Mouse (Mus musculus): ENCODE measurements around the gene Cdh22. TPM values are rescaled to one million over a fixed set of nuclear protein-coding genes. Genes with fewer than 3 reads are reported as not detected.

Cdh22 gene
- polyA plus RNA-seq, 1 experiment from 2014 or later, result 6.4 TPM

- no peaks in the 10 kb centered on the region for H3K36me3 ChIP-seq (ENCODE audit: control insufficient read depth, insufficient read depth, low read length)
- ATAC-seq (ENCODE audit: low FRiP score) (no peak), DNase-seq (ENCODE audit: low spot score, missing footprints) (no peak)
- H3K4me3 ChIP-seq (ENCODE audit: low read depth, low read length), result no peak overlapping the region
- H3K9ac ChIP-seq (ENCODE audit: low read length), result no peak overlapping the region; the same call in 1 of the 2 replicates
- H3K4me2 ChIP-seq, result no peak overlapping the region
- no peaks in the 10 kb centered on the region for H3K9me3 ChIP-seq (ENCODE audit: control insufficient read depth, low read length)
- no peak overlapping the region for H3K27ac ChIP-seq (ENCODE audit: low read depth, low read length)
- peaks cover 34% of the 10 kb centered on the region for H3K4me1 ChIP-seq (ENCODE audit: control insufficient read depth, insufficient read depth, low read length)
- WGBS, result 13% methylated on average over 8 of the region's 8 CpGs
- no peaks in the 10 kb centered on the region for H3K27me3 ChIP-seq (ENCODE audit: control insufficient read depth, insufficient read depth, low read length)
Measured at GRCm38 (mm10) chr2:165271326-165271725, 36.7 kb upstream of the Cdh22 start.

- no peak overlapping the region for H3K4me2 ChIP-seq
- H3K27me3 ChIP-seq (ENCODE audit: control insufficient read depth, insufficient read depth, low read length), result no peaks in the 10 kb centered on the region
- DNase-seq (ENCODE audit: low spot score, missing footprints) (no peak), ATAC-seq (ENCODE audit: low FRiP score) (no peak)
- no peaks in the 10 kb centered on the region for H3K9me3 ChIP-seq (ENCODE audit: control insufficient read depth, low read length)
- H3K9ac ChIP-seq (ENCODE audit: low read length), result no peak overlapping the region
- H3K4me1 ChIP-seq (ENCODE audit: control insufficient read depth, insufficient read depth, low read length), result peaks cover 38% of the 10 kb centered on the region
- no peak overlapping the region for H3K4me3 ChIP-seq (ENCODE audit: low read depth, low read length)
- H3K36me3 ChIP-seq (ENCODE audit: control insufficient read depth, insufficient read depth, low read length), result no peaks in the 10 kb centered on the region
- no peak overlapping the region for H3K27ac ChIP-seq (ENCODE audit: low read depth, low read length)
- WGBS, result 67% methylated on average over 7 of the region's 7 CpGs
Measured at GRCm38 (mm10) chr2:165270858-165271257, 36.2 kb upstream of the Cdh22 start.

- no peaks in the 10 kb centered on the region for H3K36me3 ChIP-seq (ENCODE audit: control insufficient read depth, insufficient read depth, low read length)
Measured at GRCm38 (mm10) chr2:165266739-165267138, 32.1 kb upstream of the Cdh22 start.

GRCm38 (mm10) chr2:165263861-165264260 lies 29.2 kb upstream of the Cdh22 start:
- H3K4me3 ChIP-seq (ENCODE audit: low read depth, low read length), result no peak overlapping the region
- H3K9me3 ChIP-seq (ENCODE audit: control insufficient read depth, low read length), result no peaks in the 10 kb centered on the region
- no peak overlapping the region for H3K9ac ChIP-seq (ENCODE audit: low read length)
- peaks cover 23% of the 10 kb centered on the region for H3K4me1 ChIP-seq (ENCODE audit: control insufficient read depth, insufficient read depth, low read length)
- H3K27ac ChIP-seq (ENCODE audit: low read depth, low read length), result no peak overlapping the region
- ATAC-seq (ENCODE audit: low FRiP score), result no peak
- H3K27me3 ChIP-seq (ENCODE audit: control insufficient read depth, insufficient read depth, low read length), result no peaks in the 10 kb centered on the region; the same call in 1 of the 2 replicates
- DNase-seq (ENCODE audit: low spot score, missing footprints), result no peak
- H3K36me3 ChIP-seq (ENCODE audit: control insufficient read depth, insufficient read depth, low read length), result no peaks in the 10 kb centered on the region
- no peak overlapping the region for H3K4me2 ChIP-seq
- WGBS, result 54% methylated on average over 7 of the region's 7 CpGs

More at GRCm38 (mm10) chr2:165266739-165267138, 32.1 kb upstream of the Cdh22 start:
- peaks cover 34% of the 10 kb centered on the region for H3K4me1 ChIP-seq (ENCODE audit: control insufficient read depth, insufficient read depth, low read length)
- no peak overlapping the region for H3K4me3 ChIP-seq (ENCODE audit: low read depth, low read length)
- H3K4me2 ChIP-seq, result peak overlapping the region; percentile 20; the same call in 1 of the 2 replicates
- H3K27ac ChIP-seq (ENCODE audit: low read depth, low read length), result peak overlapping the region; percentile 35; the same call in 1 of the 2 replicates
- H3K27me3 ChIP-seq (ENCODE audit: control insufficient read depth, insufficient read depth, low read length), result no peaks in the 10 kb centered on the region; the same call in 1 of the 2 replicates
- no peak for DNase-seq (ENCODE audit: low spot score, missing footprints)
- 4% methylated on average over 12 of the region's 12 CpGs for WGBS
- H3K9me3 ChIP-seq (ENCODE audit: control insufficient read depth, low read length), result no peaks in the 10 kb centered on the region
- H3K9ac ChIP-seq (ENCODE audit: low read length), result peak overlapping the region; percentile 33; the same call in 1 of the 2 replicates
- ATAC-seq (ENCODE audit: low FRiP score), result peak; percentile 45; the same call in 1 of the 2 replicates

GRCm38 (mm10) chr2:165262274-165262990 lies 27.8 kb upstream of the Cdh22 start:
- WGBS, result 71% methylated on average over 18 of the region's 18 CpGs
- H3K4me2 ChIP-seq, result no peak overlapping the region
- no peak overlapping the region for H3K4me3 ChIP-seq (ENCODE audit: low read depth, low read length)
- peaks cover 24% of the 10 kb centered on the region for H3K4me1 ChIP-seq (ENCODE audit: control insufficient read depth, insufficient read depth, low read length)
- no peaks in the 10 kb centered on the region for H3K36me3 ChIP-seq (ENCODE audit: control insufficient read depth, insufficient read depth, low read length)
- H3K27me3 ChIP-seq (ENCODE audit: control insufficient read depth, insufficient read depth, low read length), result no peaks in the 10 kb centered on the region; the same call in 1 of the 2 replicates
- DNase-seq (ENCODE audit: low spot score, missing footprints) (no peak), ATAC-seq (ENCODE audit: low FRiP score) (no peak)
- H3K27ac ChIP-seq (ENCODE audit: low read depth, low read length), result no peak overlapping the region
- no peak overlapping the region for H3K9ac ChIP-seq (ENCODE audit: low read length)
- no peaks in the 10 kb centered on the region for H3K9me3 ChIP-seq (ENCODE audit: control insufficient read depth, low read length)

GRCm38 (mm10) chr2:165259859-165260258 lies 25.2 kb upstream of the Cdh22 start:
- 82% methylated on average over 8 of the region's 8 CpGs for WGBS

GRCm38 (mm10) chr2:165258321-165258720 lies 23.7 kb upstream of the Cdh22 start:
- H3K27ac ChIP-seq (ENCODE audit: low read depth, low read length), result no peak overlapping the region
- H3K4me2 ChIP-seq, result no peak overlapping the region
- no peaks in the 10 kb centered on the region for H3K36me3 ChIP-seq (ENCODE audit: control insufficient read depth, insufficient read depth, low read length)
- DNase-seq (ENCODE audit: low spot score, missing footprints), result no peak
- 83% methylated on average over 6 of the region's 6 CpGs for WGBS
- H3K9ac ChIP-seq (ENCODE audit: low read length), result no peak overlapping the region
- H3K9me3 ChIP-seq (ENCODE audit: control insufficient read depth, low read length), result no peaks in the 10 kb centered on the region
- H3K27me3 ChIP-seq (ENCODE audit: control insufficient read depth, insufficient read depth, low read length), result no peaks in the 10 kb centered on the region; the same call in 1 of the 2 replicates
- no peak overlapping the region for H3K4me3 ChIP-seq (ENCODE audit: low read depth, low read length)
- no peak for ATAC-seq (ENCODE audit: low FRiP score)
- peaks cover 21% of the 10 kb centered on the region for H3K4me1 ChIP-seq (ENCODE audit: control insufficient read depth, insufficient read depth, low read length)

More at GRCm38 (mm10) chr2:165259859-165260258, 25.2 kb upstream of the Cdh22 start:
- Histone ChIP-seq H3K4me1 (ENCODE audit: control insufficient read depth, insufficient read depth, low read length) (peaks cover 16% of the 10 kb centered on the region), H3K27me3 (ENCODE audit: control insufficient read depth, insufficient read depth, low read length) (no peaks in the 10 kb centered on the region; the same call in 1 of the 2 replicates), H3K9me3 (ENCODE audit: control insufficient read depth, low read length) (no peaks in the 10 kb centered on the region), H3K4me2 (no peak overlapping the region), H3K27ac (ENCODE audit: low read depth, low read length) (no peak overlapping the region), H3K36me3 (ENCODE audit: control insufficient read depth, insufficient read depth, low read length) (no peaks in the 10 kb centered on the region), H3K4me3 (ENCODE audit: low read depth, low read length) (no peak overlapping the region), H3K9ac (ENCODE audit: low read length) (no peak overlapping the region)
- DNase-seq (ENCODE audit: low spot score, missing footprints) (no peak), ATAC-seq (ENCODE audit: low FRiP score) (no peak)

GRCm38 (mm10) chr2:165257151-165257834 lies 22.6 kb upstream of the Cdh22 start:
- Histone ChIP-seq H3K4me3 (ENCODE audit: low read depth, low read length) (no peak overlapping the region), H3K36me3 (ENCODE audit: control insufficient read depth, insufficient read depth, low read length) (no peaks in the 10 kb centered on the region), H3K4me2 (no peak overlapping the region), H3K27ac (ENCODE audit: low read depth, low read length) (no peak overlapping the region), H3K27me3 (ENCODE audit: control insufficient read depth, insufficient read depth, low read length) (no peaks in the 10 kb centered on the region; the same call in 1 of the 2 replicates), H3K4me1 (ENCODE audit: control insufficient read depth, insufficient read depth, low read length) (peaks cover 21% of the 10 kb centered on the region), H3K9me3 (ENCODE audit: control insufficient read depth, low read length) (no peaks in the 10 kb centered on the region), H3K9ac (ENCODE audit: low read length) (no peak overlapping the region)
- ATAC-seq (ENCODE audit: low FRiP score) (no peak), DNase-seq (ENCODE audit: low spot score, missing footprints) (no peak)
- 51% methylated on average over 11 of the region's 11 CpGs for WGBS

- whole genome bisulfite sequencing, result 70% methylated on average over 10 of the region's 10 CpGs
- no peak overlapping the region for H3K27ac ChIP-seq (ENCODE audit: low read depth, low read length)
- peaks cover 21% of the 10 kb centered on the region for H3K4me1 ChIP-seq (ENCODE audit: control insufficient read depth, insufficient read depth, low read length)
- H3K9ac ChIP-seq (ENCODE audit: low read length), result no peak overlapping the region
- no peak for ATAC-seq (ENCODE audit: low FRiP score)
- H3K36me3 ChIP-seq (ENCODE audit: control insufficient read depth, insufficient read depth, low read length), result no peaks in the 10 kb centered on the region
- no peaks in the 10 kb centered on the region; the same call in 1 of the 2 replicates for H3K27me3 ChIP-seq (ENCODE audit: control insufficient read depth, insufficient read depth, low read length)
- no peak overlapping the region for H3K4me3 ChIP-seq (ENCODE audit: low read depth, low read length)
- no peak for DNase-seq (ENCODE audit: low spot score, missing footprints)
- no peaks in the 10 kb centered on the region for H3K9me3 ChIP-seq (ENCODE audit: control insufficient read depth, low read length)
- no peak overlapping the region for H3K4me2 ChIP-seq
Measured at GRCm38 (mm10) chr2:165256213-165256612, 21.6 kb upstream of the Cdh22 start.

Data from midbrain, embryonic 11.5 days (tissue).